Mouse (Mus musculus): ENCODE data around the gene Csnk1e.

DNA sequence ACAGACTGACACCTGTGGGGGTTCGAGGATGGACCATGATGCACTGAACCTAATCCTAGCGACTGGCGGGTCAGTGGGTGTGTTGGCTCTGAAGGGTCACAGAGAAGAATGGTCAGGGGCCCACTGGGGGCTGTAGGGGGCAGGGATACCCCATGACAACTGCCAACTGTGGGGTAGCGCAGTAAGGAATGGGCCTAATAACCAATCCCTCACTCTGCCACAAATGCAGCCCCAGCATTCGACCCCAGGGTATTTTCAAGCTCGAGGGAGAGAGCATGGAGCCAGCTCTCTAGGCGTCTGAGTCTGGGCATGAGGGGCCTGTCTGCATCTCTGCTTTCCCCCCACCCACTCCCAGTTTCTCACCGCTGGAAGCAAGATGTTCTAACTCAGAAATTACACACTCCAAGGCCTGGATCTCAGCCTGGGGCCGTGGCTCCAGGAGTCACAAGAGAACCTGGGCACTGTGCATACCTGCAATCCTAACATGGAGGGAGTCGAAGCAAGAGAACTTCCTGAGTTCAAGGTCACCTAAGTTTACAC lies 24.8 kb downstream of the Csnk1e start:
- no peak for TF ChIP-seq CTCF (IDR thresholded peaks at IDR 0.05; ENCODE audit: borderline replicate concordance, insufficient read depth, low read depth, low read length)
- TF ChIP-seq POLR2A (IDR thresholded peaks at IDR 0.05; ENCODE audit: borderline replicate concordance, insufficient read depth, low read length), result no peak

Data from cerebellum, adult 2 months (tissue).